Mouse (Mus musculus) fibroblast of lung, adult 2 months (primary cell): ENCODE data around the gene Schip1.

Experiments
- DNase-seq: peaks from one replicate; pipeline ENCODE4 v3.0.0-alpha.2; 2011; ENCODE audit warnings: low read depth

Schip1 gene

DNA sequence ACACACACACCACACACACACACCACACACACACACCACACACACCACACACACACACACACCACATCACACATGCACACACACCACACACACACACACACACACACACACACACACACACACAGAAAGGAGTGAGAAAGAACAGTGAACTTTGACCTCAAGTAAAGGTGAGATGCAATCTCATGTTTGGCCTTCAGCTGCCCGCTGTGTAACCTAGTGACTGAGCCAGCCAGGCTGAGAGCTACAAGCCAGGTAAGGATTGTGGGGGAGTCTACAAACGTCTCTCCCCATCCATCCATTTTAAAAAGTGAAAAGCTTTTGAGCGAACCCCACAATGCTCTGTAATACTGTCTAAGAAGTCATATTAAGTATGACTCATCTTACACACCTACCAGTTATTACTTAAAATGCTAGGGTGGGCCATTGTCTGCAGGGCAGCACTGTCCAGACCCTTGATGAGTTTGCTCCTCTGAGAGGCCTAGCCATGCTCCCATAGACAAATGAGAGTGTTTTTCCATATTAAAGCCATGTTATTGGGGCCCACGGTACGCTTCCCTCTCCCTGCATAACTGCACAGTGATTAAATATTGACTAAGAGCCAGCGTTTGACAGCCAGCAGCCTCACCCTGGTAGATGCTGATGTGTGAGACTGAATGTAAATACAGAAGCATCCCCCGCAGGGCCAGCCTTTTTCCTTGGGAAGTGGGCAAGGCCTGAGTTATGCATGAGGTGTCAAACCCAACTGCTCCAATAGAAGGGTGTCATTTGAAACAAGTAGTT, 448.9 kb downstream of the Schip1 start:
- DNase-seq = no peak

- no peak for DNase-seq
Measured at GRCm38 (mm10) chr3:68514120-68514497, 449.5 kb downstream of the Schip1 start.

- no peak for DNase-seq
Measured at GRCm38 (mm10) chr3:68514717-68515116, 450.1 kb downstream of the Schip1 start.

GRCm38 (mm10) chr3:68516393-68517081, 451.9 kb downstream of the Schip1 start:
- DNase-seq = no peak

GRCm38 (mm10) chr3:68517236-68517635, 452.6 kb downstream of the Schip1 start:
- DNase-seq = no peak

DNA sequence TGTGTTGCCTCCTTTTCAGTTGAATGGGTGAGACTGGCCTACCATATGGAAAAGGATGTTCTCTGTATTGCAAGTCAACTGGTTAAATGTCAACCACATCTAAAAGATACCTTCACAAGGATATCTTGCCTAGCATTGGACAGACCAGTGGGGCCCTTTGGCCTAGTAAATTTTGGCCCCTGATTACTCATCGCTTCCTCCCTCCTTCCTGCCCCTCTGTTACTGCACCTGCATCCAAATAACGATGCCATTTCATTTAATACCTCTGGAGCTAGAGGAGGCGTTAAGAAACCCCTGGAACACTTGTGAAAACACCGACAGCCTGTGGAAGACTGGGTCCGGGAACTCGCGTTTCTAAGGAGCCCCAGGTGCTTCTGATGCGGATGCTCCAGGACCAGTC, 453.4 kb downstream of the Schip1 start:
- no peak for DNase-seq

DNA sequence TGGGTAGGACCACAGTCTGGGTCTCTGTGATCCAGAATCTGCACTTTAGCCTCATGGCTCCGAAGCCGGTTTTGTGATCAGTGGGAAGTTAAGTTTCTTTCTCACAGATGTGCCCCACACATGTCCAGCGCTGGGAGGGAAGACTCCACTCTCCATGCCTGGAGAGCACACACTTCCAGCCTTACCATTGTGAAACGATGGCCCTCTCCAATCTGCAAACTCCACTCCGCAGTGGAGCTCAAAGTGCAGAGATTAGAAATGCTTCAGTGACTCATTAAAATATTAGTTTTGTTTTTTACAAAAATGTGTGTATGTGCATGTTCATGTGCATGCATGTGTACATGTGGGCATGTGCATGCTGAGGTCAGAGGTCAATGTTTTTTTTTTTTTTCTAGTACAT, 454.0 kb downstream of the Schip1 start:
- DNase-seq = no peak

DNA sequence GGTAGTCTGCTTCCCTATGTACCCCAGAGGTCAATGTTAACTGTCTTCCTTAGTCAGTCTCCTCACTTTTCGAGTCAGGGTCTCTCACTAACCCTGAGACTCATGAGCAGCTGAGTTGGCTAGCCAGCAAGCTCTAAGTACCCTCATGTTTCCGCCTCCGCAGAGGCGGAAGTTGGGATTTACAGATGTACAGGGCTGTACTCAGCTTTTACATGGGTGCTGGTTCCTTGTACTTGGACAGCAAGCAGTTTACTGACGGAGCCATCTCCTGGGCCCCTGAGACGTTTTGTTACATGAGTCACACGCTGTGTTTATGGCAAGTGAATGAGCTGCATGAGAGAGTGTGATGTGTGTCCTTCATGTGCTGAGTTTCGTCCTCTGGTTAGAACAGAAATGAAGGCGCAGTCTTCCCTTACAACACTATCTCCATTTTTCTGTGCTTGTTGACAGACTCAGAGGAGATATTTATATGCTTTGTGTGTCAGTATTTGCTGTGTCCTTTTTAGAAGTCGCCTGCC, 460.8 kb downstream of the Schip1 start:
- no peak for DNase-seq

GRCm38 (mm10) chr3:68526416-68526815, 461.8 kb downstream of the Schip1 start:
- no peak for DNase-seq

DNA sequence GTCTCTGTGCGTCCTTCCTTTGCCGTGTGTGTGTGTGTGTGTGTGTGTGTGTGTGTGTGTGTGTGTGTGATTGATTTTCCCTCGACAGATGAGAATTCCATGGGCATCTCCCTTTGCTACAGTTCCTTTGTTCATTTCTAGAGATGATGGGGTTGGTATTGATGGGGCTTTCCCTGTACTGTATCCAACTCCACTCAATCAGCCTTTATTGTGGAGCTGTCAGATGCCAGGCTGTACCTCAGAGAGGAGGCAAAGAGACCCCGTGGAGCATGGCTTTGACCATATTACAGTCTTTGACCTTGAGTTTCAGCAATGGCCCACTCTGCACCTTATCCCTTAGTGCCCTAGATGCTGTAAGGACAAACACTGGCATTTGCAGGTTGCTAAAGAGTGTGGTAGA, 462.6 kb downstream of the Schip1 start:
- no peak for DNase-seq

- DNase-seq = no peak
Measured at GRCm38 (mm10) chr3:68531908-68532307, 467.3 kb downstream of the Schip1 start.

DNA sequence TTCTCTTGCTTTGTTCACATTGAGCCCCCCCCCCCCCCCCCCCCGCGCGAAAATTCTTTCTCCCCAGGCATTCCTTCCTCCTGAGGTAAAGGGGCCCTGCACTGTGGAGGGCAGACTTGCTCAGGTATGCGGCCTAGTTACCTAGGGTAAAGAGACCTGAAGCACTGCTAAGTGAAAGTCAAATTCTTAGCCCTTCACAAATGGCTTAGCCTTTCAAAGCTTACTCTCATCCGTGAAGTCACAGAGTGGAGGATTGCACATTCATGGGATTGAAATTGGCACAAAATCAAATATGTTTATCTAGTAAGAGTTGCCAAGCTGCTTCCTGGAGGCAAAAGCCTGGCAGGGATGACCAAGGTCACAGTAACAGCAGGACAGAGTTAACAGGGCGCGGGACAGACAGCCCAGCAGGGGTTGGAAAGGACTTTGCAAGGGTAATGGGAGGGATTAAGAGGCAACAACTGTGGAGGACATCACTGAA, 470.0 kb downstream of the Schip1 start:
- no peak for DNase-seq

GRCm38 (mm10) chr3:68535160-68535728, 470.6 kb downstream of the Schip1 start:
- no peak for DNase-seq

DNA sequence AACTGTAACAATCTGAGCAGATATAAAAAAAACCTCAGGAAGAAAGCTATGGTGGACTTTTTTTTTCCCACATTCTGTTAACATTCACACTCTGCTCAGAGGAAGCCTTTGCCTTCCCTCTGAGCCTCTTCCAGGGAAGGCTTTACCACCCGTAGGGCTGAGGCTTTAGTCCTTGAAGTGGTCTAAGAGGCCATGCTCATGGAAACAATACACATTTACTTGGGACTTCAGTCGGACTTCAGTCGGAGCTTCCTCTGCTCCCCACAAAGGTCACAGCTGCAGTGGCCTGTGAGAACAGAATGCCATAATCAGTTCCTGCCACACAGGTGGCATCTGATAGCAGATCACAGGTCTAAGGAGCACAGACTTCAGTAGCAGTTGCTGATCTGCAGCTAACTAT, 471.5 kb downstream of the Schip1 start:
- DNase-seq = no peak

DNA sequence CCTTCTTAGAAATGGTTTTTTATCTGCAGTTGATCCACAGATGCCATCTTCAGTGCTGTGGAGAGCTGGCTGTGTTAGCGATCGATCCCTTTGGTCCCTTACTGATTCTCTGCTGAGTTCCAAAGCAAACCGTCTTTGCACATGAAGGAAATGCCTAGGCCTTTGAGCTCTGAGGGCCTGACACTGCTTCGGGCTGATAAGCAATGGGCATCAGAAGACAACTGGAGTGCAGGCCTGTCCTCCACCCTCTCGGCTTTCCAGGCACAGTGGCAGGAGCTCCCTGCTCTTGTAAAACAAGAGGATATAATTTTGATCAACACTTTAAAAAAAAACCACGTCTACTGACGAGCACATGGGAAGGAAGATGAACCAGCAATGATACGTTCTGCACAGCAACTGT, 477.1 kb downstream of the Schip1 start:
- no peak for DNase-seq

GRCm38 (mm10) chr3:68542944-68543501, 478.4 kb downstream of the Schip1 start:
- DNase-seq = no peak

DNA sequence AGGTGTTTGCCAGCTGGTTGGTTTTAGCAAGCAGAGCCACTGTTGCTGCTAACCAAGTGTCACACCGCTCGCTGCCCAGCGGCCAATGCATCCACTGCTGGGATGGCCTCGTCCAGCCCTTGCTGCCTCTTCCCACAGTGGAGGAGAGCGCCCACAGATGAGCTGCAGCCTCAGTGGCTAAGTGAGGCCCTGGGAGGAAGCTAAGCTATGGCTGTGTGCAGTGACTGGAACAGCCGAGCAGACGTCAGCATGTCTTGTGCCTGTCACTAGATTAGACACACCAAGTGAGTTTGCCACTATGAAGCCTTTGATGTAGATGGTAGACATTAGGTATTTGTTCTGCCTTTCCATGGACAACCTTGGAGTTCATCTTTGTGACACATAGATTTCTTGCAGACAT, 480.2 kb downstream of the Schip1 start:
- DNase-seq = no peak

DNA sequence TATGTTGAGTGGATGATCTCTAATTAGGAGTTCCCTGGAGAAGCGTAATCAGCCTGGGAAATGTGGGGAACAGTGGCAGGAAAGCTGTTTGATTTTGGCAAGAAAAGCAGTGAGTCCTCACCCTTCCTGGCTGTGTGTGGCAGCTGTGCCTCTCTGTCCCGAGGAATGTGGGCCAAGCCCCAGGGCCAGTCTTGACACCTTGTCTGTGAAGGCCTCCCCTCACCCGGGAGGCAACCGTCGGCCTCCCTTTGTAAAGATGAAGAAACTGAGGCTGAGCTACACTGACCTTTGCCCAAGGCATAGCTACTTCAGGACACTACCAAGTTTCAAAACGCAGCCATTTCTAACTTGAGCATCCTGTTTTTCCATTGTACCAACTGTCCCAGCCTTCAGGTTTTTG, 481.3 kb downstream of the Schip1 start:
- no peak for DNase-seq

DNA sequence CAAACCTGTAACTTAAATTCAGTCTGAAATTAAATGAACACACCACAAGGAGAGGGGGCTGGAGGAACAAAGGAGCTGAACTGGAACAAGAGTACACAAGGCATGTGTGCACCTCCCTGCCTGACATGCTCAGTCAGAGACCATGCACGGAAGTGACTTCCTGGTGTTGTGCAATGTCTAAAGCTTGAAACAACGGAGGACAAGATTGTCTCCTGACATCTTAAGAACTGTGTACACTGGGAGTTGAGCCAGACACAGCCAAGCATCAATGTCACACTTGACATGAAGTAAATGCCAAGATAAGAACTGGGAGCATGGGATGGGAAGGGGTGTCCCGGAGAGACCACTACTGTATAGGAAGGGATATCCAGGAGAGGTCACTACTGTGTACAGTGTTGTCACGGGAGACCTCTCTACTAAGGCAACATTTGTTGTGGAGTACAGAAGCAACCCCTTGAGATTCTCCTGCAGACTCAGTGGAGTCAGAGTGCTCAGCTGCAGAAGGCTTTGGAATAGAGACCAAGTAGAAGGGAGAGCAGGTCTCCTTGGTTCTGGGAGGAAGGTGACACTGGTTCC, 490.6 kb downstream of the Schip1 start:
- no peak for DNase-seq

DNA sequence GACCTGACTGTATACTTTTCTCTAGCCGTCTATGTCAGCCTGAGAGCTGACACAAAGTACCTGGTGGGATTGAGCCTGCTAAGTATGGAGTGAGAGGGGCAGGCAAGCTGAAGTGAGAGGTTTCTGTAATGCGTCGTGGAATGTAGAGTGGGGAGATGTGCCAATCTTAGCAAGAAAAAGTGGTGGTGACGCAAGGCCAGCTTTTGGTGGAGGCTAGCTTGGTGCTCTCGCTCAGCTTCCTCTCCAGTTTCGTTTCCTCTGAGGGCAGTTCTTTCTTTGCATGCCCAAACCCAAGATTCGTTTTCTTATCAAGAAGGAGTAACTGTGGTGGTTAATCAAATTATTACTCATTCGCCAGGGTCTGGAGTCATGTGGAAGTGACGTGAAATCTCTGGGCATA, 492.3 kb downstream of the Schip1 start:
- DNase-seq = no peak

DNA sequence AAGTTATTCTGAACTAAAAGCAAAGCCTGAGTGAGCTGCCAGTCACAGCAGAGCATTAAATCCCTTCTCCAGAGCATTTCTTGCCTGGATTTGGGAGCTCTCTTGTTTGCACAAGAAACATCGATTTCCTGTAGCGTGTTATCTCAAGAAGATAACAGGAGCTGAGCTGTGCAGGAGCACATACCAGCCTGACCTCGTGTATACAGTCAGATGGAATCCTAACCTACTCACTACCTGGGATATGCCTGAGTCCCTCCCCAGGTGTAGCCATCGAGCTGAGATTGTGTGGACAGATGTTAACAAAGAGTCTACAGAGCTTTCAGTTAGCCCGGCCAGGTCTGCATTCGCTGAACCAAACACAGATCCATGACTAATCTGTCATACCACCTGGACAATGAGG, 494.1 kb downstream of the Schip1 start:
- no peak for DNase-seq

DNA sequence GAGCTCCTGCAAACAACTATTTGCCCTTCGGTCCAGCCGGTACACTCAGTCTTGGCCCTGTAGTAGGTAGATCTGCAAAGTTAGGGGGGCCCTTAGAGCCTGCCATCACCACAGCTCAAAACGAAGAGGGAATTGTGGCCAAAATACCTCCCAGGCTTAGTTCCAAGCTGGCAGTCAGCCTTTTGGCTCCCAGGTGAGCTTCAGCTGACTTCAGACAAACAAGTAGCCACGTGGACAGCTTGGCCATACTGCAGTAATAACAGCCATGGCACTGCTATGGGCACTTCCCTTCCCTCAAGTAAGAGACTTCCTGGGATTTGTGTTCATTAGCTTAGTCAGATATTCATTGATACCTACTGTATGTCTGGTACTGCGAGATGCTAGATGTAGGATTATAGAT, 495.5 kb downstream of the Schip1 start:
- DNase-seq = peak; percentile 63
